Mouse (Mus musculus): ENCODE measurements around the gene Pygb. TPM values are rescaled to one million over a fixed set of nuclear protein-coding genes. Genes with fewer than 3 reads are reported as not detected.

Pygb gene
- total and polyA plus RNA-seq, 2 experiments from 2014 or later, result 124 to 281 TPM

DNA sequence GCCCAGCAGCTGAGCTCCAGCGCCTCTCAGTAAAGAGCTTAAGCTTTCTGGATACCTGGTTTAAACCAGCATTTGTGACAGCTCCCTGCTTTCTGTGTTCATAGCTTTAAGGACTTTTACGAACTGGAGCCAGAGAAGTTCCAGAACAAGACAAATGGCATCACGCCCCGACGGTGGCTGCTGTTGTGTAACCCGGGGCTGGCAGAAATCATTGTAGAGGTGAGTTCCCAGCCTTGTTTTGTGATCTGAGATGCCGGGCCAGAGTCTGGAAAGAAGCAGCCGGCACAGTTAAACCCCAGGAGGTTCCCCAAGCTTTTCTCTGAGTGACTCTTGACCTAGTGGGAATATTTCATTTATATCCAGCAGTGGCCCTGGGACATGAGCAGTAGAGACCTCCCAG lies 32.2 kb downstream of the Pygb start:
- ATAC-seq (ENCODE audit: low FRiP score), result no peak
- no peaks in the 10 kb centered on the region for H3K9me3 ChIP-seq (ENCODE audit: low read length)
- no peak overlapping the region for H3K9ac ChIP-seq (replicated peaks; ENCODE audit: low read length, poor library complexity, severe bottlenecking)
- no peak for DNase-seq (ENCODE audit: low spot score)
- no peak overlapping the region for H3K4me3 ChIP-seq (ENCODE audit: low read depth, low read length)
- H3K36me3 ChIP-seq (ENCODE audit: insufficient read depth, low read length), result peaks cover 76% of the 10 kb centered on the region
- H3K27me3 ChIP-seq (ENCODE audit: insufficient read depth, low read length), result no peaks in the 10 kb centered on the region
- H3K4me2 ChIP-seq (ENCODE audit: low read depth, low read length, poor library complexity, severe bottlenecking), result no peak overlapping the region
- no peak overlapping the region for H3K27ac ChIP-seq (ENCODE audit: low read depth, low read length)
- TF ChIP-seq CTCF (IDR thresholded peaks at IDR 0.05), result no peak
- 94% methylated on average over 8 of the region's 8 CpGs for WGBS
- no peaks in the 10 kb centered on the region for H3K4me1 ChIP-seq (ENCODE audit: insufficient read depth, low read length)

DNA sequence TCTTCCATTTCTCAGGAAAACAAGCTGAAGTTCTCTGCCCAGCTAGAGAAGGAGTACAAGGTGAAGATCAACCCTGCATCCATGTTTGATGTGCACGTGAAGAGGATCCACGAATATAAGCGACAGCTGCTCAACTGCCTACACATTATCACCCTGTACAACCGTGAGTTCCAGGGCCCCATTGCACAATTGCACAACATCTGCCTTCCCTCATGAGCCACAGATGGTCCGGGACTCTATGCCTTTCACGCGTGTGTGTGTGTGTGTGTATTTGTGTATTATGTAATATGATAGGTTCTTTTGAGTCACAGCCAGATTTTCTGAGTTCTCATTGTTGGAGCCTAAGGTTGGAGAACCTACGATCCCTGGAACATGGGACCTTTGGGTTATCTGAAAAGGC lies 34.2 kb downstream of the Pygb start:
- H3K9ac ChIP-seq (replicated peaks; ENCODE audit: low read length, poor library complexity, severe bottlenecking), result no peak overlapping the region
- no peak overlapping the region for H3K4me2 ChIP-seq (ENCODE audit: low read depth, low read length, poor library complexity, severe bottlenecking)
- H3K27ac ChIP-seq (ENCODE audit: low read depth, low read length), result no peak overlapping the region
- no peak overlapping the region for H3K4me3 ChIP-seq (ENCODE audit: low read depth, low read length)
- no peaks in the 10 kb centered on the region for H3K9me3 ChIP-seq (ENCODE audit: low read length)
- DNase-seq (ENCODE audit: low spot score), result no peak
- no peak for TF ChIP-seq CTCF (IDR thresholded peaks at IDR 0.05)
- peaks cover 77% of the 10 kb centered on the region for H3K36me3 ChIP-seq (ENCODE audit: insufficient read depth, low read length)
- 94% methylated on average over 8 of the region's 8 CpGs for WGBS
- ATAC-seq (ENCODE audit: low FRiP score), result no peak
- H3K27me3 ChIP-seq (ENCODE audit: insufficient read depth, low read length), result no peaks in the 10 kb centered on the region
- no peaks in the 10 kb centered on the region for H3K4me1 ChIP-seq (ENCODE audit: insufficient read depth, low read length)

DNA sequence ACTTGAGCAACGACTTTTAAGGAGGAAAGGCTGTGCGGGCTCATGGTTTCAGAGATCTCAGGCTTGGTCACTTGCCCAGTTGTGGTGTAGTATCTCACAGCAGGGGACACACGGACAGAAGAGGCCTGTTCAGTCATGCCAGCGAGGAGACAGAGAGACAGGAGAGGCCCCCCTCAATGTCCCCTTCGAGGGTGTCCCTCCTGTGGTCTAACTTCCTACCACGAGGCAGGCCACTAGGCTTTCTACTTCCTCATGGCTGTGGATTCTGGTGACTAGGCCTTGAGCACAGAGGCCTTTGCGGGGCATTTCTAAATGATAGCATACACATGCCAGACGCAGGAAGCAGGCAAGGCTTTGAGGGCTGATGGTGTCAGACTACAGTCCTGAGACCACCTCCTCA lies 36.5 kb downstream of the Pygb start:
- H3K4me2 ChIP-seq (ENCODE audit: low read depth, low read length, poor library complexity, severe bottlenecking), result no peak overlapping the region
- no peak overlapping the region for H3K4me3 ChIP-seq (ENCODE audit: low read depth, low read length)
- no peak for DNase-seq (ENCODE audit: low spot score)
- no peaks in the 10 kb centered on the region for H3K4me1 ChIP-seq (ENCODE audit: insufficient read depth, low read length)
- no peak for TF ChIP-seq CTCF (IDR thresholded peaks at IDR 0.05)
- no peak overlapping the region for H3K27ac ChIP-seq (ENCODE audit: low read depth, low read length)
- peaks cover 80% of the 10 kb centered on the region for H3K36me3 ChIP-seq (ENCODE audit: insufficient read depth, low read length)
- no peak for ATAC-seq (ENCODE audit: low FRiP score)
- no peaks in the 10 kb centered on the region for H3K27me3 ChIP-seq (ENCODE audit: insufficient read depth, low read length)
- H3K9ac ChIP-seq (replicated peaks; ENCODE audit: low read length, poor library complexity, severe bottlenecking), result no peak overlapping the region
- WGBS, result 74% methylated on average over 8 of the region's 8 CpGs
- no peaks in the 10 kb centered on the region for H3K9me3 ChIP-seq (ENCODE audit: low read length)

DNA sequence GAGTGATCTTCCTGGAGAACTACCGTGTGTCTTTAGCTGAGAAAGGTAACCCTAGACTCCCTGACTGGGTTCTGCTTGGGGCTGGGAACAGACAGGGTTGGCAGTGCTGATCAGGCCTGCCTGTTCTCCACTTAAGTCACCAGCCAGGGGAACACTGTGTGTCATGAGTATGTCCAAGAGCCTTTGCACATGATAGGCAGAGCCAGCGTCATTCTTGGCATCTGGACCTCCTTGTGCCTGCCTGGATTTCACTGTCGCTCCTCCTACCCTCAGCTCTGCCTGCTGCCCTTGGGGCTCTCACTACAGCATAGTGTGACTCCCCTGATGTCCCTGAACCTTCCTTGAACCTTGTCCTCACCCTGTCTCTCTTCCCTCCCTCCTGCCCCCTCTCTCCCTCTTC lies 39.9 kb downstream of the Pygb start:
- TF ChIP-seq CTCF (IDR thresholded peaks at IDR 0.05), result no peak

DNA sequence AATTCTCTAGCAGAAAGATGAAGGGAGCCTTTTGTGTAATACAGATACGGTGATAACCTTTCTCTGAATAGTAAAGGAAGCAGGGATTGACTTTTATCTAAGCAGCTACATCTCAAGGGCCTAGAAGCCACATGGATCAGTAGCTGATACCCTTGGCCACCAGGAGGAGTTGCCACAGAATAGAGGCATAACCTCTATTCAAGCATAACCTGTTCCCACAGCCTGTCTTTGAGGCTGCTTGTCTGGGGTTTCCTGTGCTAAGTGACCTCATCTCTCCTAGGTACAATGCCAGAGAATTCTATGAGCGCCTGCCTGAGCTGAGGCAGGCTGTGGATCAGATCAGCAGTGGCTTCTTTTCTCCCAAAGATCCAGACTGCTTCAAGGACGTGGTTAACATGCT lies 41.6 kb downstream of the Pygb start:
- no peaks in the 10 kb centered on the region for H3K4me1 ChIP-seq (ENCODE audit: insufficient read depth, low read length)
- no peak for ATAC-seq (ENCODE audit: low FRiP score)
- H3K36me3 ChIP-seq (ENCODE audit: insufficient read depth, low read length), result peaks cover 82% of the 10 kb centered on the region
- DNase-seq (ENCODE audit: low spot score), result no peak
- no peaks in the 10 kb centered on the region for H3K27me3 ChIP-seq (ENCODE audit: insufficient read depth, low read length)
- no peak overlapping the region for H3K27ac ChIP-seq (ENCODE audit: low read depth, low read length)
- H3K9ac ChIP-seq (replicated peaks; ENCODE audit: low read length, poor library complexity, severe bottlenecking), result no peak overlapping the region
- no peaks in the 10 kb centered on the region for H3K9me3 ChIP-seq (ENCODE audit: low read length)
- no peak overlapping the region for H3K4me3 ChIP-seq (ENCODE audit: low read depth, low read length)
- peak; percentile 32 for TF ChIP-seq CTCF (IDR thresholded peaks at IDR 0.05)
- no peak overlapping the region for H3K4me2 ChIP-seq (ENCODE audit: low read depth, low read length, poor library complexity, severe bottlenecking)
- WGBS, result 97% methylated on average over 3 of the region's 3 CpGs

More for the DNA sequence above, 39.9 kb downstream of the Pygb start:
- no peak for DNase-seq (ENCODE audit: low spot score)
- peaks cover 80% of the 10 kb centered on the region for H3K36me3 ChIP-seq (ENCODE audit: insufficient read depth, low read length)
- 94% methylated on average over 3 of the region's 3 CpGs for WGBS
- no peak overlapping the region for H3K9ac ChIP-seq (replicated peaks; ENCODE audit: low read length, poor library complexity, severe bottlenecking)
- H3K4me2 ChIP-seq (ENCODE audit: low read depth, low read length, poor library complexity, severe bottlenecking), result no peak overlapping the region
- H3K4me1 ChIP-seq (ENCODE audit: insufficient read depth, low read length), result no peaks in the 10 kb centered on the region
- no peaks in the 10 kb centered on the region for H3K9me3 ChIP-seq (ENCODE audit: low read length)
- no peak overlapping the region for H3K27ac ChIP-seq (ENCODE audit: low read depth, low read length)
- no peak overlapping the region for H3K4me3 ChIP-seq (ENCODE audit: low read depth, low read length)
- ATAC-seq (ENCODE audit: low FRiP score), result no peak
- H3K27me3 ChIP-seq (ENCODE audit: insufficient read depth, low read length), result no peaks in the 10 kb centered on the region

DNA sequence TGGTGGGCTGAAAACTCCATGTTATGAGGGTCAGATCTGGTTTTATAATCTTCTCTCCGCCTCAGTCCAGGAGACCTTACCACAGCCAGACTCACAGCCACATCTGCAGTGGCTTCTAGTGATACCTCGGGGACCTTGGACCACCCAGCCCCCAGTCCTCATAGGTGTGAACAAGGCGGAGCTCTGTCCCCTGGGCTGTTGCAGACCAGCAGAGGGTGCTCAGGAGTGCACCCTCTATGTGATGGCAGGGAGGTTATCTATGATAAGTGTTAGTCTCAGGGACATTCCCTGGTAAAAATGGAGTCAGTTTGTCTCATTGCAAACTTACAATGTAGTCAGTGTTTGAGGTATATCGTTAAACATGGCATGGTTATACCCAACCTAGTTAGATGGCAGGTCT lies 42.1 kb downstream of the Pygb start:
- WGBS, result 91% methylated on average over 4 of the region's 4 CpGs
- H3K36me3 ChIP-seq (ENCODE audit: insufficient read depth, low read length), result peaks cover 83% of the 10 kb centered on the region

More for the DNA sequence above, 42.1 kb downstream of the Pygb start:
- Histone ChIP-seq H3K9ac (replicated peaks; ENCODE audit: low read length, poor library complexity, severe bottlenecking) (no peak overlapping the region), H3K27ac (ENCODE audit: low read depth, low read length) (no peak overlapping the region), H3K4me1 (ENCODE audit: insufficient read depth, low read length) (no peaks in the 10 kb centered on the region), H3K27me3 (ENCODE audit: insufficient read depth, low read length) (no peaks in the 10 kb centered on the region), H3K4me3 (ENCODE audit: low read depth, low read length) (no peak overlapping the region), H3K9me3 (ENCODE audit: low read length) (no peaks in the 10 kb centered on the region), H3K4me2 (ENCODE audit: low read depth, low read length, poor library complexity, severe bottlenecking) (no peak overlapping the region)
- DNase-seq (ENCODE audit: low spot score) (no peak), ATAC-seq (ENCODE audit: low FRiP score) (no peak)
- no peak; the same call in 1 of the 2 replicates for TF ChIP-seq CTCF (IDR thresholded peaks at IDR 0.05)

All from midbrain, postnatal 0 days (tissue).